Mouse (Mus musculus): ENCODE results near the gene Hmg20b.

Gene Hmg20b

DNA sequence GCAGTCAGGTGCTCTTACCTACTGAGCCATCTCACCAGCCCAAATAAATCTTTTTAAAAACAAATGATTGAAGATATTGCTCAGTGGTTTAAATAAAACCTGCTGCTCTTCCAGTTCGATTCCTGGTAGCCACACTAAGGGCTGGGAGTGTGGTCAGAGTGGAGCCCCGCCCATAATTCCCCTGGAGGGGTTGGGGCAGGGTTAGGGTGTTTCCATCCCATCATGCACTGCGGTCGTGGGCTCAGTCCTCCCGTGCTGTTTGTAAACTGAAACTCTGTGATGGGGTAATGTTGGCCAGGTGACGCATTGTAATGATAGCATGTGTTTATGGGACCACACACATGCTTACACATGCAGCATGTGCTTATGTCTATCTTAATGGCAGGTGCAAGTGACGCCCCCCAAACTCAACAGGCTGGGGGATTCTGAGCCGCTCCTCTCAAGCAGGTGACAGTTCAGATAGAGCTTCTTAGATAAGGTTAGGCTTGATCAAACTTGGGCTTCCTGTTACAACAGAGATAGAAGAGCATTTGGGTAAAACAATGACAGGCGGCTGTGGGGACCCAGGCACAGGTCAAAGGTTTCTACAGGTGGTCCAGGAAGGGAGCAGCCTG lies 1.5 kb upstream of the Hmg20b start:
- DNase-seq = no peak

DNA sequence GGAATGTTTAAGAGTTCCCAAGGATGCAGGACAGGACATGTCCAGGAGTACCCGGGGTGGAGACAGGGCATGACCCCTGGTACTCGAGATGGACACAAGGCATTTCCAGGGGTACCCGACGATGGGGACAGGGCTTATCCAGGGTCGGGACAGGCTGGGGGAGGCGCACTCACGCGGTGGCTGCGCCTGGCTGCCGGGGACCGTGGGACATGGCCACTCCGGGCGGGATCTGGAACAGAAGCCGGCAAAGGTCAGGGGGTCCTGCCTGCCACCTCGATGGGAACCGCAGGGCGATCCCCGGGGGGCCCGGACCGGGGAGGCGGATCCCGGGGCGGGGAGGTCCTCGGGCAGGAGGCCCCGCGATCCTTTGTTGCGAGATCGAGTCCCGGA lies 324 bp downstream of the Hmg20b start:
- peak; percentile 58 for DNase-seq

DNA sequence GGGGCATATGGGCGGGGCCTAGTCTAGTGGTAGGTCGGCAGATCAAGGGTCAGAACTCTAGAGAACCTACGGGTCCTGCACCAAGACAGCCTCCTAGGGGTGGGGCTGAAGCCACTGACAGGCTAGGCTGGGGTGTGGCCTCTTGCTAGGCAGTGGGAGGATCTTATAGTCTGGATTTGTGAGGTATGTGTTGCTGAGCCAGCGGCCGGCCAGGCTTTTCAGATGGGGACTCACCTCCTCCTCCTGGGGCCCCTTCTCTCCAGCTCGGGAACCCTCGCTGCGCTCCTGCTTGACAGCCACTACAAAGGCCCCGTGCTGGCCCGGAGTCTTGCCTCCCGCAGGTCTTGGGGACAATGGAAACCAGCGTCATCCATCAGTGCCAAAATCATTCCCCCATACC lies 1.1 kb downstream of the Hmg20b start:
- DNase-seq = no peak

DNA sequence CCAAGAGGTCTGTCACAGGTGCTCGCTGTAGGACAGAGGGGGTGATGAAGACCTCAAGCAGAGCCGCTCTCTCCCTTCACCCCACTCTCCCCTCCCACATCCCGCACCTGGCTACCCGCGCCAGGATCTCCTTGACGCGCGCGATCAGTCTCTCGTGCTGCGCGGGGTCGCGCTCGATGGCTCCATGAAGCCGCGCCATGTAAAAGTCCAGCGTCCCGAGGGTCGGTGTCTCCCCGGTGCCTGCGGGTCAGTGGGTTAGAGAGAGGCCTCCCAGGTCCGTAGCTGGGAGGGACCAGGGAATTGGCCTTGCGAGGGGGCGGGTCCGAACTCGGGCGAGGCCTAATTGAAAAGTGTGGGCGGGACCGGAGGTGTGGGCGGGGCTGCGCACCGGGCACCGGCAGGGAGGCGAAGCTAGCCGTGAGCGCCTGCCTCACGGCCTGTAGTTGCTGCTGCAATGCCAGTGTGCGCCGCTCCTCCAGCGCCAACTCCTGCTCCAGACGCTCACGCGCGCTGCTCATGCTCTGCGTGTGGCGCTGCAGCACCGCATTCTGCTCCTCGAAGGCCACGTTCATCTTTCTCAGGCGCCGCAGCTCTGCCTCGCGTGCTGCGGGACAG lies 3.7 kb downstream of the Hmg20b start:
- DNase-seq = no peak

DNA sequence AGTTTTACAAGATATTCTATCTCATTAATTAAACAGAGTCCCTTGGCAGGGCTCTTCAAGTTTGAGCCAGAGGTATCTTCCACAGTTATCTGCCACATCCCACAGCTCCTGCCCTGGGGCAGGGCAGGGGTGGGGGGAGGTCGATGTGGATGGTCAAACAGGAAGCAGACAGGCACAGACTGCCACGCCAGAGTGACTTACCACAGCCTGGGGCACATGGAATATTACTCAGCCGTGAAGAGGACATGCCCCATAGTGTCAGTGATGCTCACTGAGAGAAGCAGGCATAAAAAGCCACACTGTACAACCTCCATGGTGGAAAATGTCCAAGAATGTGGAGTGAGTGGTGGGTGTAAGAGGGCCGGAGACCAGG lies 5.1 kb downstream of the Hmg20b start:
- no peak for DNase-seq

DNA sequence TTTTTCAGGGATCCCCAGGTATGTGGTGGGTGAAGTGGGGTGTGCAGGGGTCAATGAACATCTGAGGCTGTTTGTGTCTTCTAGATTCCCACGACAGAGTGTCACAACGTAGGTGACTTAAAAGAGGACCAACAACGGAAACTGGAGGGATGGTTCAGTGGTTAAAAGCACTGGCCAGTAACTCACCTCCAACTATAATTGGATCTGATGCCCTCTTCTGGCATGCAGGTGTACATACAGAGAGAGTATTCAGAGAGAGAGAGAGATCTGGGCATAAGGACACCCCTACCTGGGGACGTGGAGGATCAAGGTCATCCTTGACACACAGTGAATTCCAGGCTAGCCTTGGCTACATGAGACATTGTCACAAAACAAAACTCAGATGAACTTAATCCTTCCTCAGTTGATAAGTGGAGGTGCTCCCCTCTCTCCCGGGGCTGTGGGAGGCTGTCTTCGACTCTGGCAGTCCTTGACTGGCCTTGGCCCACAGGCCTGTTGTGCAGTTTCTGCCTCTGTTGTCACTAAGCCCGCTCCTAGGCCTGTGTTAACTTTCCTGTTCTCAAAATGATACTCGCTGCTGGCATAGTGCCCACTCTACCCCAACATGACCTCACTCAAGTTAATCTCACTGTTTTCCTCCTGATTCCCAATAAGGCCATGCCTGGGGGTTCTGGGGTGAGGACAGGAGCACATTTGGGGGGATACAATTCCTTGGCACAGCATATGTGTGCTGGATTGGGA lies 5.7 kb downstream of the Hmg20b start:
- no peak for DNase-seq

DNA sequence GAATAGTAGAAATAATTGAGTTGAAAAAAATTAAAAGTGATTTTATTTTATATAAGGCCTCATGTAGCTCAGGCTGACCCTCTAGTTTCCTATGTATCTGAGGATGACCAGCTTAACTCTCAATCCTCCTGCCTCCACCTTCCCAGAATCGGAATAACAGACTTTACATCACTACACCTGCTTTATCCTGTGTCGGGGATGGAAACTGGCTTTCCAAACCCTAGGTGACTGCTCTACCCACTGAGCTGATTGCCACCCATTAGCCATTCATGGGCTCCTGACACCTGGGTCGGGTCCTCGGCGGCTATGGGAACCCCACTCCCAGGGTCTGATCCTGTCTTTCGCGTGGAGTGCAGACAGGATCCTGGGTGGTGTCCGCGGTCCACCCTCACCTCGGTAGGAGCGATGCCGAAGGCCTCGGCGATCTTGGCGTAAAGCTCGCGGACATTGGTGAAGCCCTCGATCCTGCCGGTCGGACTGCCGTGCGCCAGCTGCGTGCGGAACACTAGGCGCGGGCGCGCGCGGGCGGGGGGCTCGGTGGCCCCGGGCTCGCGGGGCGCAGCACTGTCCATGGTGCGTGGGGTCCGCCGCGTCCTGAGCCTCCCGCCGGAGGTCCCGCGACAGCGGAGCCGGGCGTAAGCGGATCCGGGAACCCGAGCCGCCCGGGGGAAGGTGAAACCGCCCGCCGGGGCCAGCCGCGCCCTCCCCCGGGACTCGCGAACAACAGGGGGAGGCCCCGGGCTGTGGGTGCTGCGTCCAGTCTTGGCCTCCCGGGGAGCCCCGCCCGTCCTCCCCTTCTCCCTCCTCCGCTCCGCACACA lies 7.4 kb downstream of the Hmg20b start, which contains the start of gene Gipc3:
TSS of gene Gipc3 (minus strand) at position 581 of the 820 bp plus-strand sequence.
- no peak for DNase-seq

DNA sequence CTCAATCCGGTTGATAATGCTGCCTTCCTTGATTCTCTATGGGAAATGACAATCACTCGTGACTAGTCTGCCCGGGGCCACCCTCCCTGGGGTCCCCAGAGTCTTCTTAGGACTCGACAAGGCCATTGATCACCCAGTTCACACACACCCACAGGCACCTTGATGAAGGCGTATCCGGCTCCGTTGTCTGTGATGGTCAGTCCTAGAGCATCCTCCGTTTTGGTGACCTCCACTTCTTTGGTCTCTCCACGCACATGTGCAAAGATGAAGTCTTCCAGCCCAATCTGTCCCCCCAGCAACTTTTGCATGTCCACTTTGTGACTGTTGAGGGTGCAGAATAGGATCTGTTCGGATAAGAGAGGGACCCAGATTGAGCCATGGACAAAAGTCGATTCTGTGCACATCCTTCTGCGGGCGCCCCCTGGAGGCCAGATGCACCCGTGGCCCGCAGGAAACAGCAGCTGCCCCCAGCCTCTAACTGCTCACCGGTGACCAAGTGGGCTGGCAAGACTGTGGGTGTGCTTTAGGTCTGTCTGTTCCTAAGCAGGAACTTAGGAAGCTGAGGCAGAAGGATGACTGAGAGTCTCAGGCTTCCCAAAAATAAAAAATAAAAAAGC lies 8.8 kb downstream of the Hmg20b start:
- peak; percentile 63 for DNase-seq

DNA sequence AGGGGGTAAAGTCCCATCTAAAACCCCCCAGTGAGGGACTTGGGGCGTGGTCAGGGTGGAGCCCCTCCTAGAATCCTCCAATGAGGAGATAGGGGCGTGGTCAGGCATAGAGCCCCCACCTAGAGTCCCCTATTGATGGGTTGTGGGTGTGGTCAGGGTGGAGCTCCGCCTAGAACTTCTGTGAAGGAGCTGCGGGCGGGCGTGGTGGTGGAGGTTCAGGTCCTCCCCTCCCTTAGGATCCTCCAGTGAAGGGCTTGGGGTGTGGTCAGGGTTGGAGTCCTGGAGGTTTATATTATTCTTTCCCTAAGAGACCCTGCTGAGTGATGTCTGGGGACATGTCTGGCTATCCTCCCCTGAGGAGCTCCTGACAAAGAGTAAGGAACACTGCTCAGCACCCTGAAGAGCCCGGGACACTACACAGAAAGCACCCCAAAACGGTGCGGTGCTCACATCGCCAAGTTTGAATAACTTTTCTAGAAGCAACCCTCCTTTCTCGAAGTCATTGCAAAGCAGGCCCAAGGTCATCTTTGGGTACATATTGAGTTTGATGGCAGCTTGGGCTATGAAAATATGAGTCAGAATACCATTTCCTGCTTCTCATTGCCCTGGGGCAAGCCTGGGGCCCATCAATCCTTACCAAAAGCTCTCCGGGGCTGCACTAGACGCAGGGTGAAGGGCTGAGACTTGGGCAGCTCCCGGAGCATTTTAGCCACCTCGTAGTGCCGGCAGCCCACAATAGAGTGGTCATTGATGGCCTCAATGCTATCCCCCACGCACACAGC lies 9.5 kb downstream of the Hmg20b start:
- no peak for DNase-seq

DNA sequence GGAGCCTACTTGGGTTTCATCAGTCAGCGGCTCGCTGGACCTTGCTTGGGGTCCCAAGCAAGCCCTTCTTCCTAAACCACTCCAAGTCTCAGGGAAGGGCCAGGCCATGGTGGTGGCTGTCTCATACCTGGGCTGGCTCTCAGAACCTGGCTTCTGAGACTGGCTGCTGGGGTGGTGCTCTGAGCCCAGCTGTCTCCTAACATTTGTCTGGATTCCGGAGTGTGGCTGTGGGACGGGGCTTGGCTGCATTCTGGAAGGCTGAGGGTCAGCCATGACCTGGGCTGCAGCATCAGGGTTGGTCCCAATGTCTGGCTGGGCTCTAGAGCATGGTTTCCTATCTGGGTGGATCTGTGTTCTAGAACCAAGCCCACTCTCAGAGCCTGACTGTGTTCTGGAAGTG lies 13.7 kb downstream of the Hmg20b start:
- no peak for DNase-seq

DNA sequence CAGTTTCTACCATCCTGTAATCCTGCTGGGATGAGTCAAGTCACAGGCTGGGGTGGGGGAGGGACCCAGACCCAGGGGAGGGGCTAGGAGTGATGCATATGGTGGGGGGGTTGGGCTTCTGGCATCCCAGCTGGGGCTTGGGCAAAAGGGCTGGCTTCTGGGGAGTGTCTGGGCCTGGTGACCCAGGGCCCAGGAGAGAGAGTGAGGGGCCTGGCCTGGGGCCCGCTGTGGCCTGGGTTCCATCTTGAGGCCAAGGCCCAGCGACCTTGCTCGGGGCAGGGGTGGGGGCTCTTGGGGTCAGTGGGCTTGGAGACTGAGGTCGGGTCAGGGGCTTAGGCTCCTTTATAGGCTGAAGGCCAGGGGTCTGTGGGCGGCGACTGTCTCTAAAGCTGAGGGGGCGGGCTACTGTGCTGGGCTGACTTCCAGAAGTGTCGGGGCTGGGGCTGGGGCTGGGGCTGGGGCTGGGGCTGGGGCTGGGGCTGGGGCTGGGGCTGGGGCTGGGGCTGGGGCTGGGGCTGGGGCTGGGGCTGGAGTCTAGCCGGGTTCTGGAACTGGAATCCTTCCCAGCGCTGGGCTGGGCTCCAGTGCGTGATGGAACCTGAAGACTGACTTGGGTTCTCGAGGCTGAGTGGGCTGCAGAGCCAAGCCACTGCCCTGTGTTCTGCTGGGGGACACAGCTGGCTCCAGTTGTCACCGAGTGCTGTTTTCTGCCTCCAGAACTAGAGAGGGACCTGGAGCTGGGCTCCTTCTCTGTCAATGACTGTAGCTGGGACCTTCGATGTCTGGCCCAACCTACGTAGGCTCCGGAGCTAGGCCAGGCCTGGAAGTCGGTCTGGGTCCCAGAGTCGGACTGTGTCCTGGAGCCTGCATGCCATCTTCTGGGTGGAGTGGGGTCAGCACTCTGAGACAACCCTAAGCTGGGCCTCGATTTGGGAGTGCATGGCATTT lies 14.6 kb downstream of the Hmg20b start:
- no peak for DNase-seq

DNA sequence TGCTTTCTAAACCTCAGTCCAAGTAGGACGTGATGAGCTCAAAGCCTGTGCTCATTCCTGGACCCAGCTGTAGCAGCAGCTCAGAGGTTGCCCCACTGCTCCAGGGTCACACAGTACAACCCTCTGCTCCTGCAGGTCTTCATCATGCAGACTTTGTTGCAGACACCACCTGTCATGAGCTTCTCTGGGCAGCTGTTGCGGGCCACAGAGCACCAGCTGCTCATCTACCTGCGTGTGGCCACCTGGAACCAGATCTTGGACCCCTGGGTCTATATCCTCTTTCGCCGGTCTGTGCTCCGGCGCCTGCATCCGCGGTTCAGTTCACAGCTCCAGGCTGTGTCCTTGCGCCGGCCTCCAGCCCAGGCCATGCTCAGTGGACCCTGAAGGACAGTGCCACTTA lies 16.0 kb downstream of the Hmg20b start:
- DNase-seq = no peak

DNA sequence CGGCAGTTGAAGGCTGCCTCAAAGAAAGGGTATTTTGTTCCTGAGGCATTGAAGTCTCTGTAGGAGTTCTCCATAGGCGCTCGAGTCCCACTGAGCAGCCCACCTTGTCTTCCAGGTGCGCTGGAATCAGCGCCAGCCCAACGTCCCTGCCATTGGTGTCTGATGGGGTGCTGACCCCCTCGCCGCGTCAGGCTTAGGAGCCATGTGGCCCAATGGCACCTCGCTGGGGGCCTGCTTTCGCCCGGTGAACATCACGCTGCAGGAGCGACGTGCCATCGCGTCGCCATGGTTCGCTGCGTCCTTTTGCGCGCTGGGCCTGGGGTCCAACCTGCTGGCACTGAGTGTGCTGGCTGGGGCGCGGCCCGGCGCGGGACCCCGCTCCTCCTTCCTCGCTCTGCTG lies 18.0 kb downstream of the Hmg20b start:
- DNase-seq = no peak

DNA sequence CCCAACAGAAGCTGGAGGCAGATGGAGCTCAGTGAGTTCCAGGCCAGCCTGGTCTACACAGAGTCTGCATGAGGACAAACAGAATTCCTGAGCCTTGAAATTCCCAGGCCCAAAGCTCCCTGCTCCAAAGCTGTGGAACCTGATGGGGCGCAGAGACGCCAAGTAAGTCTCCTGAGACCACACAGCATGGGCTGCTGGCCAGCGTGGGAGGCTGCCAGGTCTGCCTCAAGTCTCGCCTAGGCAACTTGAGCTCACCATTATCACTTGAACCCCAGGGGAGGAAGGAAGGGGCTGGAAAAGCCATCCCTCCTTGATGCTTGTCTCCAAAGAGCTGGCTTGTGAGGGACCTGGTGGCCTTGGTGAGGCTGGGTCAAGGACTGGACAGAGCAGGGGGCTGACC lies 20.3 kb downstream of the Hmg20b start:
- no peak for DNase-seq

DNA sequence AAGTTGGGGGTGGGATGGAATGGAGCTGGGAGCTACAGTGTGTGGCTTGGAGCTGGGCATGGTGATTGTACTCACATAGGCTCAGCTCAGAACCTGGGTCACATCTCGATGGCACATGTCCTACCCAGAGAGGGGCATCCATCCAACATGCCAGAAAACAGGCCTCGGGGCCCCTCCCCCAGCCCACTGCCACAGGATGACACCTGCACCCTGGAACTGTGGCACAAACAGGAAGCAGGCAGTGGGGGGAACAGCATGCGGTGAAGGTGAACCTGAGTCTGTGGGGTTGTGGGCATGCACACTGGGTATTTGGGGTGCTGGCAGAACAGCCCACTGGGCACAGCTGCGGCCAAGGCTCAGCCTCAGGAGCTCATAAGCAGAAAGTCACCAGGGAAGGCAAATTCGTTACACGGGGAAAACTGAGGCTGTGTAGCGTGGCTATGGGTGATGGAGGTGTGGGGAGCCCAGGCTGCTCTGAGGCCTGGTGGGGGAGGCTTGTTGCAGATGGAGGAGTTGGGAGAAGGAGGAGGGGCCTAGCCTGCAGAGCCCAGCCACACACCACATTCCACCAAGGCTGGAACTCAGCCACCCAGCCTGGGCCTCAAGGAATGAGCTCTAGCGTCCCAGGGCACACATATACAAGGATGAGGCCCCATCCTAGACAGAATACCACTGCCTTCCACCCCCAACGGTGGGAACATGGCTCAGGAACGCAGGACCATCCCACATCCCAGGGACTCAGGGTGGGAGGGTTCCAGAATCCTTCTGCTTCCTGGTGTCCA lies 20.9 kb downstream of the Hmg20b start:
- no peak for DNase-seq

DNA sequence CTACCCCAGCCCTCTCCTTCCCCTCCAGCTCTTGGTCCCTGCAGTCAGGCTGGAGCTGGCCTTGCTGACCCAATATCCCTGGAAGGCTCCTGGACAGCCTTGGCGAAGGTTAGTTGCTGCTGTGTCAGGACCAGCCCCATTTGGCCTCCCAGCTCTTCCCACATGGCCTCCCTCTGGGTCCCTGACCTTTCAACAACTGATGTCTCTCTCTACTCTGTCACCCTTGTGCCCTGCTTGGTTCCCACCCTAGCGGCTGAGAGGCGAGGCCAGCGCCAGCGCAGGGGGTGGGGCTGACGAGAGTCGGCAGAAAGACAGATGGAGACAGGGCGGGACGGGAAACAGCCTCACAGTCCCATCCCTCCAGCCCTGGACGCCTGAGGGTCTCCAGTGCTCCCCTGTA lies 21.9 kb downstream of the Hmg20b start, which contains the start of gene Tbxa2r:
TSS of gene Tbxa2r (plus strand) at position 346 of the 400 bp plus-strand sequence.
- DNase-seq = no peak

DNA sequence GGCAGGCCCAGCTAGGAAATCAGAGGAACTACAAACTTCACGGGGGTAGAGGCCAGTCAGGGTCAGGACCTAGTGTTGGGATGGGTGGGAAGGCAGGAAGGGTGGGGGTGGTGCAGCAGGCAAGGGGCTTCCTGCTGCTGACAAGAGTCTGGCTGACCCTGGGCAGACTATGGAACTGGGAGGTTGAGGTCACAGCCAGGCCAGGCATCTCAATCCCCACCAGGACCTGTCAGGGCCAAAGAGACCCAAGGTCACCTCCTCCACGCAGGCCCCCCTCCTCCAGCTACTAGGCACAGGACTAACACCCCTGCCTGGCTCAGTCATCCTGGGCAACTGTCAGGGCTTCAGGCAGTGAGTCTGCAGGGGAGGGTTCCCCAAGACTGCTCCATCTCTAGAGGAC lies 22.3 kb downstream of the Hmg20b start:
- no peak for DNase-seq

DNA sequence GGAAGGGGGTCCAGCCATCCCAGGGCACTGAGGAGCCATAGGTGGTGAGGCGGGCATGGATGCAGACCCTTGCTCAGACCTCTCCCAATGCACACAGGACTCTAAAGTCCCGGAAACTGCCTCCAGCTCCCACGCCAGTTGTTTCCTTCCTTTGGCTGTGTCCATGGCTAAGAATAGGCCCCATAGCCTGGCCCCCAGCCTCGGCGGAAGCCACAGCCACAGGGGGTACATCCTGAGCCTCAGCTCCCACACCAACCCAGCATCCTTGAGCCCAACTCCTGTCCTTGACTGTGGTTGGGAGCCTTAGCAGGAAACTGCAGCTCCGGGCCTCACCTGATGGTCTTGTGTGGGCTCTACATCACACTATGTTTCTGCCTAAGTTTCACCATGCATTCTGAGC lies 23.4 kb downstream of the Hmg20b start:
- DNase-seq = no peak

DNA sequence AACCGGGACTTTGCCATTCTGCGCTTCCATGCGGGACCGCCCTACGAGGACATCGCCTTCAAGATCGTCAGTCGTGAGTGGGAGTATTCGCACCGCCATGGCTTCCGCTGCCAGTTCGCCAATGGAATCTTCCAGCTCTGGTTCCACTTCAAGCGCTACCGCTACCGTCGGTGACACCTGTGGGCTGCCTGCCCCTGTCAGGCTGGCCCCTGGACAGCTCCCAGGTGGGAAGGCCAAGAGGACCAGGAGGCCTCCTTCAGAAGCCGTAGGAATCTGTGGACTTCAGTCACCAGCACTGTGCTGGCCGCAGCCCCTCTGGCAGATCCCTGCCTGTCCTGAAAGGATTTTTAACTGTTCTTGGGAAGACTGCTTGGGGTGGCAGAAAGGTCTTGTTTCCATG lies 24.5 kb downstream of the Hmg20b start:
- DNase-seq = no peak

DNA sequence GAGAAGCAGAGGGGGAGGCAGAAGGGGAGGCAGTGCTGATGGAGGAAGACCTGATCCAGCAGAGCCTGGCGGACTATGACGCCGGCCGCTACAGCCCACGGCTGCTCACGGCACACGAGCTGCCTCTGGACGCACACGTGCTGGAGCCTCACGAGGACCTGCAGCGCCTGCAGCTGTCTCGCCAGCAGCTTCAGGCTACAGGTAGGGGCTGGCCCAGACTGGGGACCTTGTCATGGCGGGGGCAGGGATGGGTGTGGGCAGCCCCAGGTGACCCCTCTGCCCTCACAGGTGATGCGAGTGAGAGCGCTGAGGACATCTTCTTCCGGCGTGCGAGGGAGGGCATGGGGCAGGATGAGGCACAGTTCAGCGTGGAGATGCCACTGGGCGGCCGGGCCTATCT lies 25.1 kb downstream of the Hmg20b start:
- DNase-seq = no peak

Data from cerebellum, adult 8-10 months (tissue).